ENCODE assay signal across 19 mouse cellular contexts in genomic region chr14:100781882-100782281, GRCm38 (mm10).
DNase-seq lines count a peak whose midpoint lies in the region; ATAC-seq and TF ChIP-seq lines count a peak whose summit lies in the region.
"Had no signal": no experiment of that assay in that cellular context is flagged by ENCODE, and none has a peak within 500 bp of the region (broad histone marks: within the 10 kb centered on the region; RNA-seq: fewer than 3 reads in every experiment).

No protein-coding gene starts in this region.

- H3K9me3 ChIP-seq in forebrain, embryonic 15.5 days, result no peaks in the 10 kb centered on the region
- no peaks in the 10 kb centered on the region for H3K9me3 ChIP-seq in forebrain, embryonic 12.5 days
- H3K9me3 ChIP-seq: hindbrain, embryonic 12.5 days; hindbrain, embryonic 15.5 days had no signal

- no peak overlapping the region for H3K9ac ChIP-seq in forebrain, embryonic 15.5 days (replicated peaks)
- H3K9ac ChIP-seq in forebrain, embryonic 12.5 days, result no peak overlapping the region
- H3K9ac ChIP-seq: hindbrain, embryonic 12.5 days; hindbrain, embryonic 15.5 days had no signal

- 61% methylated on average over 3 of the region's 3 CpGs for WGBS in forebrain, embryonic 15.5 days
- WGBS in forebrain, embryonic 12.5 days, result 72% methylated on average over 3 of the region's 3 CpGs

- peak; percentile 27 for DNase-seq in layer of hippocampus, adult 9-10 months (ENCODE audit: low spot score)
- DNase-seq in layer of hippocampus, adult 8-10 months (ENCODE audit: low spot score in 2 of 2), result no peak
- peak; percentile 77 for DNase-seq in brain, embryonic 14.5 days (ENCODE audit: low read depth)
- no peak for DNase-seq in neural tube, embryonic 10.5 days (ENCODE audit: extremely low spot score, low spot score)
- DNase-seq: adrenal gland, adult 2 months; adrenal gland, postnatal 14 days; cerebellum, adult 18-20 months; cerebellum, adult 9-10 months; cerebellum, postnatal 14 days; gastrocnemius, adult 2 months; gastrocnemius, postnatal 14 days; heart, adult 11 months had no signal

- TF ChIP-seq CTCF in brain, embryonic 14.5 days (IDR thresholded peaks at IDR 0.05; ENCODE audit: borderline replicate concordance, extremely low read depth, insufficient read depth, insufficient read length), result no peak

- no peak overlapping the region for H3K4me3 ChIP-seq in forebrain, embryonic 15.5 days
- no peak overlapping the region for H3K4me3 ChIP-seq in forebrain, embryonic 12.5 days (replicated peaks)
- H3K4me3 ChIP-seq: gastrocnemius, adult 2 months; hindbrain, embryonic 12.5 days; hindbrain, embryonic 15.5 days had no signal

- H3K4me2 ChIP-seq in forebrain, embryonic 15.5 days (replicated peaks), result no peak overlapping the region
- no peak overlapping the region for H3K4me2 ChIP-seq in forebrain, embryonic 12.5 days
- H3K4me2 ChIP-seq: heart, embryonic 11.5 days; hindbrain, embryonic 12.5 days; hindbrain, embryonic 15.5 days had no signal

- no peak for TF ChIP-seq POLR2A in brain, embryonic 14.5 days (IDR thresholded peaks at IDR 0.05; ENCODE audit: borderline replicate concordance, extremely low read depth, insufficient read depth, insufficient read length, poor library complexity, severe bottlenecking)

- peak; percentile 80 for ATAC-seq in forebrain, embryonic 15.5 days (replicated peaks)
- no peak for ATAC-seq in forebrain, embryonic 12.5 days (ENCODE audit: low FRiP score)
- ATAC-seq: CD4-positive, CD25-positive, alpha-beta regulatory T cell, adult 4 months; intestine, postnatal 0 days had no signal

- no peaks in the 10 kb centered on the region for H3K27me3 ChIP-seq in forebrain, embryonic 15.5 days
- H3K27me3 ChIP-seq in forebrain, embryonic 12.5 days, result no peaks in the 10 kb centered on the region
- H3K27me3 ChIP-seq: hindbrain, embryonic 12.5 days; hindbrain, embryonic 15.5 days had no signal

- H3K27ac ChIP-seq in forebrain, embryonic 15.5 days (replicated peaks), result no peak overlapping the region
- H3K27ac ChIP-seq in forebrain, embryonic 12.5 days, result no peak overlapping the region
- H3K27ac ChIP-seq: gastrocnemius, adult 2 months; hindbrain, embryonic 12.5 days; hindbrain, embryonic 15.5 days had no signal

- H3K36me3 ChIP-seq in forebrain, embryonic 15.5 days, result no peaks in the 10 kb centered on the region
- H3K36me3 ChIP-seq in forebrain, embryonic 12.5 days (replicated peaks), result no peaks in the 10 kb centered on the region
- H3K36me3 ChIP-seq: hindbrain, embryonic 12.5 days; hindbrain, embryonic 15.5 days had no signal

- H3K4me1 ChIP-seq in forebrain, embryonic 15.5 days, result peaks cover 3% of the 10 kb centered on the region; the same call in 1 of the 2 replicates
- H3K4me1 ChIP-seq in forebrain, embryonic 12.5 days, result no peaks in the 10 kb centered on the region
- H3K4me1 ChIP-seq: hindbrain, embryonic 12.5 days; hindbrain, embryonic 15.5 days had no signal

Comparison
In these comparisons a context has a peak if more than half of its experiments do, and no peak if none do; other contexts are left out.
1. DNase-seq: peak in layer of hippocampus, adult 9-10 months (single experiment) and brain, embryonic 14.5 days (single experiment); none in layer of hippocampus, adult 8-10 months (0 of 2) and neural tube, embryonic 10.5 days (single experiment).